Mouse (Mus musculus): ENCODE measurements around the gene Fiz1. TPM values are rescaled to one million over a fixed set of nuclear protein-coding genes. Genes with fewer than 3 reads are reported as not detected.

Gene Fiz1
- polyA plus RNA-seq, 1 experiment from 2014 or later: 14.9 TPM

- H3K9ac ChIP-seq (ENCODE audit: low read length): no peak overlapping the region
- H3K36me3 ChIP-seq (ENCODE audit: control insufficient read depth, insufficient read depth, low read length): no peaks in the 10 kb centered on the region
- H3K27ac ChIP-seq (replicated peaks): no peak overlapping the region
- H3K4me3 ChIP-seq (ENCODE audit: low read depth, low read length): no peak overlapping the region
- no peaks in the 10 kb centered on the region for H3K4me1 ChIP-seq (replicated peaks; ENCODE audit: control insufficient read depth, insufficient read depth)
- no peaks in the 10 kb centered on the region for H3K9me3 ChIP-seq (ENCODE audit: control insufficient read depth, low read length)
- WGBS: 70% methylated on average over 2 of the region's 2 CpGs
- H3K27me3 ChIP-seq (ENCODE audit: control insufficient read depth, insufficient read depth, low read length): no peaks in the 10 kb centered on the region
- ATAC-seq (ENCODE audit: low FRiP score, low TSS enrichment) (no peak), DNase-seq (ENCODE audit: low spot score) (no peak)
- no peak overlapping the region for H3K4me2 ChIP-seq (replicated peaks; ENCODE audit: low read depth)
- no peak for TF ChIP-seq EP300 (optimal IDR thresholded peaks at IDR 0.05)
- TF ChIP-seq CTCF (IDR thresholded peaks at IDR 0.05; ENCODE audit: low read depth): no peak; the same call in 1 of the 2 replicates
Observed at GRCm38 (mm10) chr7:5046112-5046511, 31.6 kb upstream of the Fiz1 start.

GRCm38 (mm10) chr7:5044981-5045380 is 30.5 kb upstream of the Fiz1 start:
- Histone ChIP-seq H3K36me3 (ENCODE audit: control insufficient read depth, insufficient read depth, low read length) (no peaks in the 10 kb centered on the region), H3K9me3 (ENCODE audit: control insufficient read depth, low read length) (no peaks in the 10 kb centered on the region), H3K27ac (replicated peaks) (no peak overlapping the region), H3K4me1 (replicated peaks; ENCODE audit: control insufficient read depth, insufficient read depth) (no peaks in the 10 kb centered on the region), H3K9ac (ENCODE audit: low read length) (no peak overlapping the region), H3K4me2 (replicated peaks; ENCODE audit: low read depth) (no peak overlapping the region), H3K27me3 (ENCODE audit: control insufficient read depth, insufficient read depth, low read length) (no peaks in the 10 kb centered on the region), H3K4me3 (ENCODE audit: low read depth, low read length) (no peak overlapping the region)
- no peak for DNase-seq (ENCODE audit: low spot score)
- TF ChIP-seq CTCF (IDR thresholded peaks at IDR 0.05; ENCODE audit: low read depth) (no peak), EP300 (optimal IDR thresholded peaks at IDR 0.05) (no peak)
- ATAC-seq (ENCODE audit: low FRiP score, low TSS enrichment): no peak
- WGBS: 58% methylated on average over 2 of the region's 2 CpGs

- Histone ChIP-seq H3K4me3 (ENCODE audit: low read depth, low read length) (peak overlapping the region; percentile 67), H3K9ac (ENCODE audit: low read length) (peak overlapping the region; percentile 84), H3K27me3 (ENCODE audit: control insufficient read depth, insufficient read depth, low read length) (no peaks in the 10 kb centered on the region), H3K4me1 (replicated peaks; ENCODE audit: control insufficient read depth, insufficient read depth) (no peaks in the 10 kb centered on the region), H3K4me2 (replicated peaks; ENCODE audit: low read depth) (peak overlapping the region; percentile 55), H3K27ac (replicated peaks) (peak overlapping the region; percentile 98), H3K9me3 (ENCODE audit: control insufficient read depth, low read length) (no peaks in the 10 kb centered on the region), H3K36me3 (ENCODE audit: control insufficient read depth, insufficient read depth, low read length) (peaks cover 4% of the 10 kb centered on the region; the same call in 1 of the 2 replicates)
- DNase-seq (ENCODE audit: low spot score) (no peak), ATAC-seq (ENCODE audit: low FRiP score, low TSS enrichment) (no peak)
- 16% methylated on average over 5 of the region's 5 CpGs for WGBS
- TF ChIP-seq EP300 (optimal IDR thresholded peaks at IDR 0.05) (no peak), CTCF (IDR thresholded peaks at IDR 0.05; ENCODE audit: low read depth) (no peak)
Observed at GRCm38 (mm10) chr7:5038940-5039339, 24.4 kb upstream of the Fiz1 start.

- under 1% methylated on average over 47 of the region's 48 CpGs for WGBS
Observed at GRCm38 (mm10) chr7:5038109-5038732, 23.7 kb upstream of the Fiz1 start, which contains the start of gene Zfp784. Gene Zfp784 (minus strand): TSS chr7:5038446.

GRCm38 (mm10) chr7:5037467-5037866 is 23.0 kb upstream of the Fiz1 start:
- H3K4me3 ChIP-seq (ENCODE audit: low read depth, low read length): peak overlapping the region; percentile 67
- no peaks in the 10 kb centered on the region for H3K9me3 ChIP-seq (ENCODE audit: control insufficient read depth, low read length)
- no peak for TF ChIP-seq EP300 (optimal IDR thresholded peaks at IDR 0.05)
- no peak for TF ChIP-seq CTCF (IDR thresholded peaks at IDR 0.05; ENCODE audit: low read depth)
- H3K27ac ChIP-seq (replicated peaks): peak overlapping the region; percentile 98
- H3K27me3 ChIP-seq (ENCODE audit: control insufficient read depth, insufficient read depth, low read length): no peaks in the 10 kb centered on the region
- H3K36me3 ChIP-seq (ENCODE audit: control insufficient read depth, insufficient read depth, low read length): peaks cover 9% of the 10 kb centered on the region; the same call in 1 of the 2 replicates
- ATAC-seq (ENCODE audit: low FRiP score, low TSS enrichment): no peak
- WGBS: 84% methylated on average over 8 of the region's 8 CpGs
- H3K4me2 ChIP-seq (replicated peaks; ENCODE audit: low read depth): peak overlapping the region; percentile 55
- no peaks in the 10 kb centered on the region for H3K4me1 ChIP-seq (replicated peaks; ENCODE audit: control insufficient read depth, insufficient read depth)
- H3K9ac ChIP-seq (ENCODE audit: low read length): no peak overlapping the region
- DNase-seq (ENCODE audit: low spot score): no peak

More at GRCm38 (mm10) chr7:5038109-5038732, 23.7 kb upstream of the Fiz1 start, which contains the start of gene Zfp784:
- Histone ChIP-seq H3K36me3 (ENCODE audit: control insufficient read depth, insufficient read depth, low read length) (peaks cover 5% of the 10 kb centered on the region; the same call in 1 of the 2 replicates), H3K27ac (replicated peaks) (peak within 1 kb of the TSS; percentile 98), H3K4me2 (replicated peaks; ENCODE audit: low read depth) (peak within 1 kb of the TSS; percentile 55), H3K4me3 (ENCODE audit: low read depth, low read length) (peak within 1 kb of the TSS; percentile 67), H3K4me1 (replicated peaks; ENCODE audit: control insufficient read depth, insufficient read depth) (no peaks in the 10 kb centered on the region), H3K9ac (ENCODE audit: low read length) (peak within 1 kb of the TSS; percentile 84), H3K9me3 (ENCODE audit: control insufficient read depth, low read length) (no peaks in the 10 kb centered on the region), H3K27me3 (ENCODE audit: control insufficient read depth, insufficient read depth, low read length) (no peaks in the 10 kb centered on the region)
- ATAC-seq (ENCODE audit: low FRiP score, low TSS enrichment) (peak; percentile 98), DNase-seq (ENCODE audit: low spot score) (peak; percentile 95)
- TF ChIP-seq EP300 (optimal IDR thresholded peaks at IDR 0.05) (peak; percentile 84), CTCF (IDR thresholded peaks at IDR 0.05; ENCODE audit: low read depth) (no peak)

GRCm38 (mm10) chr7:5037026-5037425 is 22.5 kb upstream of the Fiz1 start:
- 90% methylated on average over 7 of the region's 7 CpGs for WGBS

More at GRCm38 (mm10) chr7:5037026-5037425, 22.5 kb upstream of the Fiz1 start:
- Histone ChIP-seq H3K27me3 (ENCODE audit: control insufficient read depth, insufficient read depth, low read length) (no peaks in the 10 kb centered on the region), H3K4me2 (replicated peaks; ENCODE audit: low read depth) (no peak overlapping the region), H3K9me3 (ENCODE audit: control insufficient read depth, low read length) (no peaks in the 10 kb centered on the region), H3K4me3 (ENCODE audit: low read depth, low read length) (no peak overlapping the region), H3K9ac (ENCODE audit: low read length) (no peak overlapping the region), H3K36me3 (ENCODE audit: control insufficient read depth, insufficient read depth, low read length) (peaks cover 12% of the 10 kb centered on the region), H3K27ac (replicated peaks) (no peak overlapping the region), H3K4me1 (replicated peaks; ENCODE audit: control insufficient read depth, insufficient read depth) (no peaks in the 10 kb centered on the region)
- TF ChIP-seq CTCF (IDR thresholded peaks at IDR 0.05; ENCODE audit: low read depth) (no peak), EP300 (optimal IDR thresholded peaks at IDR 0.05) (no peak)
- no peak for ATAC-seq (ENCODE audit: low FRiP score, low TSS enrichment)
- DNase-seq (ENCODE audit: low spot score): no peak

All from stomach, postnatal 0 days (tissue).